Mouse (Mus musculus): ENCODE data around the gene Snrpd3. TPM values are rescaled to one million over a fixed set of nuclear protein-coding genes. Genes with fewer than 3 reads are reported as not detected.

The Snrpd3 gene
- polyA plus RNA-seq, 1 experiment from 2014 or later: 210 TPM

DNA sequence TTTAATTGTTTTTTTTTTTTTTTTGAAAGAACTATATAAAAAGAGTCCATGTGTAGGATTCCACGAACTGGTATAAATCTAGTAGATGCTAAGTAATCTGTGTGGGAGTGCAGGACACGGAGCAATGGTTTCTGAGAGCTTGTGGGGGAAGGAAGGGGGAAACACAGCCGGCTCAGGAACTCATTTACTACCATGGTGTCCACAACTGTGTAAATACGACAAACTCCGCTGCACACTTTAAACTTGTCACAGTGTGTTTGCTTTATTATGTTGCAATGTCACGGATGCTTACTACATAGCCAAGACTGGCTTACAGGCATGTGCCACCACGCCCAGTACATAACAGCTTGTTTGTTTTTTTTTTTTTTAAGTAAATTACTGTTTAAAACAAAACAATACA, 32.5 kb downstream of the Snrpd3 start:
- Histone ChIP-seq H3K4me2 (ENCODE audit: low read depth, low read length) (no peak overlapping the region), H3K36me3 (replicated peaks; ENCODE audit: control insufficient read depth, insufficient read depth, low read depth, low read length) (no peaks in the 10 kb centered on the region), H3K4me3 (ENCODE audit: low read depth, low read length) (no peak overlapping the region), H3K9me3 (replicated peaks; ENCODE audit: control insufficient read depth, low read length) (no peaks in the 10 kb centered on the region), H3K27me3 (ENCODE audit: control insufficient read depth, insufficient read depth, low read length) (no peaks in the 10 kb centered on the region), H3K4me1 (ENCODE audit: control insufficient read depth, insufficient read depth, low read length) (no peaks in the 10 kb centered on the region), H3K27ac (replicated peaks; ENCODE audit: low read depth, low read length) (no peak overlapping the region), H3K9ac (replicated peaks; ENCODE audit: low read length) (no peak overlapping the region)
- 81% methylated on average over 7 of the region's 7 CpGs for WGBS
- DNase-seq (ENCODE audit: low spot score) (no peak), ATAC-seq (replicated peaks; ENCODE audit: insufficient number of reproducible peaks, low FRiP score, low TSS enrichment, low read depth) (no peak)

- no peaks in the 10 kb centered on the region for H3K9me3 ChIP-seq (replicated peaks; ENCODE audit: control insufficient read depth, low read length)
These were observed 33.8 kb downstream of the Snrpd3 start for GRCm38 (mm10) chr10:75551175-75551574.

DNA sequence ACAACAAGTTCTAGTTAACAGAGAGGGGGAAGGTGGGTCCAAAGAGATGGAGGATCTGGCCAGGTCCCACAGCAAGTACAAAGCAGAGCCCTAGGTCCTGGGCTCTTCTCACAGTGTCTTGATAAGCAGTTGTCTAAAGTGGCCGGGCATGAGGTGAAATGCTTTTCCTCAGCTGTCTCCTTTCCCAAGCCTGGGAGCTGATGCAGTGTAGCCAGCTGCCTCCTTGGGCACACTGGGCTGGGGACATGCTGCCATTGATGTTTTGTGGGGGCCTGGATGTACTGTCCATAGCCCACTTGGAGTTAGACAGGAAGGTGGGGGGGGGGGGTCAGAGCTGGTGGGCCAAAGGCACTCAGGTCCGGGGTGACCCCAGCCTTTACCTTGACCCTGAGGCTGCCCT, 34.8 kb downstream of the Snrpd3 start:
- Histone ChIP-seq H3K4me1 (ENCODE audit: control insufficient read depth, insufficient read depth, low read length) (peaks cover 6% of the 10 kb centered on the region; the same call in 1 of the 2 replicates), H3K27ac (replicated peaks; ENCODE audit: low read depth, low read length) (no peak overlapping the region), H3K4me3 (ENCODE audit: low read depth, low read length) (no peak overlapping the region), H3K4me2 (ENCODE audit: low read depth, low read length) (no peak overlapping the region), H3K27me3 (ENCODE audit: control insufficient read depth, insufficient read depth, low read length) (no peaks in the 10 kb centered on the region), H3K9me3 (replicated peaks; ENCODE audit: control insufficient read depth, low read length) (no peaks in the 10 kb centered on the region), H3K9ac (replicated peaks; ENCODE audit: low read length) (no peak overlapping the region), H3K36me3 (replicated peaks; ENCODE audit: control insufficient read depth, insufficient read depth, low read depth, low read length) (no peaks in the 10 kb centered on the region)
- ATAC-seq (replicated peaks; ENCODE audit: insufficient number of reproducible peaks, low FRiP score, low TSS enrichment, low read depth) (no peak), DNase-seq (ENCODE audit: low spot score) (no peak)
- 70% methylated on average over 2 of the region's 2 CpGs for WGBS

More at GRCm38 (mm10) chr10:75551175-75551574, 33.8 kb downstream of the Snrpd3 start:
- no peak overlapping the region; the same call in 1 of the 2 replicates for H3K9ac ChIP-seq (replicated peaks; ENCODE audit: low read length)
- no peak overlapping the region for H3K4me2 ChIP-seq (ENCODE audit: low read depth, low read length)
- H3K27ac ChIP-seq (replicated peaks; ENCODE audit: low read depth, low read length): no peak overlapping the region
- H3K4me3 ChIP-seq (ENCODE audit: low read depth, low read length): no peak overlapping the region
- DNase-seq (ENCODE audit: low spot score) (no peak), ATAC-seq (replicated peaks; ENCODE audit: insufficient number of reproducible peaks, low FRiP score, low TSS enrichment, low read depth) (no peak)
- peaks cover 4% of the 10 kb centered on the region; the same call in 1 of the 2 replicates for H3K4me1 ChIP-seq (ENCODE audit: control insufficient read depth, insufficient read depth, low read length)
- WGBS: 54% methylated on average over 12 of the region's 12 CpGs
- H3K27me3 ChIP-seq (ENCODE audit: control insufficient read depth, insufficient read depth, low read length): no peaks in the 10 kb centered on the region
- no peaks in the 10 kb centered on the region for H3K36me3 ChIP-seq (replicated peaks; ENCODE audit: control insufficient read depth, insufficient read depth, low read depth, low read length)

GRCm38 (mm10) chr10:75552701-75553450, 35.5 kb downstream of the Snrpd3 start:
- peaks cover 6% of the 10 kb centered on the region; the same call in 1 of the 2 replicates for H3K4me1 ChIP-seq (ENCODE audit: control insufficient read depth, insufficient read depth, low read length)
- ATAC-seq (replicated peaks; ENCODE audit: insufficient number of reproducible peaks, low FRiP score, low TSS enrichment, low read depth) (no peak), DNase-seq (ENCODE audit: low spot score) (no peak)
- no peaks in the 10 kb centered on the region for H3K36me3 ChIP-seq (replicated peaks; ENCODE audit: control insufficient read depth, insufficient read depth, low read depth, low read length)
- WGBS: 65% methylated on average over 13 of the region's 13 CpGs
- no peaks in the 10 kb centered on the region for H3K9me3 ChIP-seq (replicated peaks; ENCODE audit: control insufficient read depth, low read length)
- no peak overlapping the region for H3K4me3 ChIP-seq (ENCODE audit: low read depth, low read length)
- no peak overlapping the region for H3K27ac ChIP-seq (replicated peaks; ENCODE audit: low read depth, low read length)
- H3K9ac ChIP-seq (replicated peaks; ENCODE audit: low read length): no peak overlapping the region
- H3K27me3 ChIP-seq (ENCODE audit: control insufficient read depth, insufficient read depth, low read length): no peaks in the 10 kb centered on the region
- H3K4me2 ChIP-seq (ENCODE audit: low read depth, low read length): no peak overlapping the region

DNA sequence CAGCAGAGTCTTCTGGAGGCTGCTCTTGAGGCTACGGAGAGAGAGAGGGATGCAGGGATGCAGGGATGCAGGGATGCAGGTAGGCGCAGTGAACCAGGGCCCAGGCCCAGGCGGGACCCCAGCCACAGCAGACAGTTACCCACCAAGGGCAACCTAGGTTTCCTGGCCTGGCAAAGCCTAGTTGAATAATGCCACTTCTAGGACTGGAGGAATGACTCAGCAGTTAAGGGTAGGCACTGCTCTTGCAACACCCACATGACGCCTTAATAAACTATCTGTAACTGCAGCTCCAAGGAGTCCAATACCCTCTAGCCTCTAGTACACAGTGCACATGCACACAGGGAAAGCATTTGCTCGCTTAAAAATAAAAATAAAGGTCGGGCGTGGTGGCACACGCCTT, 36.7 kb downstream of the Snrpd3 start:
- DNase-seq (ENCODE audit: low spot score) (no peak), ATAC-seq (replicated peaks; ENCODE audit: insufficient number of reproducible peaks, low FRiP score, low TSS enrichment, low read depth) (no peak)
- 94% methylated on average over 8 of the region's 8 CpGs for WGBS
- H3K9ac ChIP-seq (replicated peaks; ENCODE audit: low read length): no peak overlapping the region
- no peak overlapping the region for H3K4me3 ChIP-seq (ENCODE audit: low read depth, low read length)
- peaks cover under 1% of the 10 kb centered on the region; the same call in 1 of the 2 replicates for H3K27me3 ChIP-seq (ENCODE audit: control insufficient read depth, insufficient read depth, low read length)
- H3K27ac ChIP-seq (replicated peaks; ENCODE audit: low read depth, low read length): no peak overlapping the region
- H3K4me1 ChIP-seq (ENCODE audit: control insufficient read depth, insufficient read depth, low read length): peaks cover 6% of the 10 kb centered on the region
- H3K9me3 ChIP-seq (replicated peaks; ENCODE audit: control insufficient read depth, low read length): no peaks in the 10 kb centered on the region
- no peaks in the 10 kb centered on the region for H3K36me3 ChIP-seq (replicated peaks; ENCODE audit: control insufficient read depth, insufficient read depth, low read depth, low read length)
- H3K4me2 ChIP-seq (ENCODE audit: low read depth, low read length): no peak overlapping the region

DNA sequence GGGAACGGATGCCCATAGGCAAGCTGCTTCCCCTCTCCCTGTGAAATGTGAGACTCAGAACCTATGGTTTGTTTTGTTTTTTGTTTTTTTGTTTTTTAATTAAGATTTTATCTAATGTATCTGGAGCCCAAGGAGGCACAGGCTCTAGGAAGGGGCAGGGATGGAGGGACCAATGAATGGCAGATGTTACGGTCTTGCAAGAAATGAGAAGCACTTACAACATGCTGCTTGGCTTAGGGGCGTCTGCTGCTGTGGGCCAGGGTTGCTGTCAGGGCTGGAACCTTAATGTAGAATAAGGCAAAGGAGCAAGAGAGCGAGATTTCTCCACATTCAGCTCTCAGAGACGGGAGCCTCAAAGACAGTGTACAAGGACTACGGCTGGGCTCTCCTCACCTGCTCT, 38.2 kb downstream of the Snrpd3 start:
- no peak overlapping the region for H3K4me2 ChIP-seq (ENCODE audit: low read depth, low read length)

GRCm38 (mm10) chr10:75556026-75556425, 38.7 kb downstream of the Snrpd3 start:
- Histone ChIP-seq H3K27me3 (ENCODE audit: control insufficient read depth, insufficient read depth, low read length) (peaks cover 9% of the 10 kb centered on the region), H3K36me3 (replicated peaks; ENCODE audit: control insufficient read depth, insufficient read depth, low read depth, low read length) (no peaks in the 10 kb centered on the region), H3K9me3 (replicated peaks; ENCODE audit: control insufficient read depth, low read length) (no peaks in the 10 kb centered on the region), H3K4me2 (ENCODE audit: low read depth, low read length) (no peak overlapping the region), H3K4me3 (ENCODE audit: low read depth, low read length) (no peak overlapping the region), H3K27ac (replicated peaks; ENCODE audit: low read depth, low read length) (no peak overlapping the region), H3K9ac (replicated peaks; ENCODE audit: low read length) (no peak overlapping the region; the same call in 1 of the 2 replicates), H3K4me1 (ENCODE audit: control insufficient read depth, insufficient read depth, low read length) (peaks cover 16% of the 10 kb centered on the region)
- DNase-seq (ENCODE audit: low spot score) (no peak), ATAC-seq (replicated peaks; ENCODE audit: insufficient number of reproducible peaks, low FRiP score, low TSS enrichment, low read depth) (no peak)
- 30% methylated on average over 9 of the region's 9 CpGs for WGBS

More for the DNA sequence above, 38.2 kb downstream of the Snrpd3 start:
- H3K27me3 ChIP-seq (ENCODE audit: control insufficient read depth, insufficient read depth, low read length): peaks cover 8% of the 10 kb centered on the region
- WGBS: 57% methylated on average over 6 of the region's 6 CpGs
- no peak overlapping the region for H3K4me3 ChIP-seq (ENCODE audit: low read depth, low read length)
- no peak overlapping the region for H3K27ac ChIP-seq (replicated peaks; ENCODE audit: low read depth, low read length)
- ATAC-seq (replicated peaks; ENCODE audit: insufficient number of reproducible peaks, low FRiP score, low TSS enrichment, low read depth): no peak
- H3K4me1 ChIP-seq (ENCODE audit: control insufficient read depth, insufficient read depth, low read length): peaks cover 12% of the 10 kb centered on the region
- no peak overlapping the region; the same call in 1 of the 2 replicates for H3K9ac ChIP-seq (replicated peaks; ENCODE audit: low read length)
- H3K36me3 ChIP-seq (replicated peaks; ENCODE audit: control insufficient read depth, insufficient read depth, low read depth, low read length): no peaks in the 10 kb centered on the region
- no peaks in the 10 kb centered on the region for H3K9me3 ChIP-seq (replicated peaks; ENCODE audit: control insufficient read depth, low read length)
- no peak for DNase-seq (ENCODE audit: low spot score)

DNA sequence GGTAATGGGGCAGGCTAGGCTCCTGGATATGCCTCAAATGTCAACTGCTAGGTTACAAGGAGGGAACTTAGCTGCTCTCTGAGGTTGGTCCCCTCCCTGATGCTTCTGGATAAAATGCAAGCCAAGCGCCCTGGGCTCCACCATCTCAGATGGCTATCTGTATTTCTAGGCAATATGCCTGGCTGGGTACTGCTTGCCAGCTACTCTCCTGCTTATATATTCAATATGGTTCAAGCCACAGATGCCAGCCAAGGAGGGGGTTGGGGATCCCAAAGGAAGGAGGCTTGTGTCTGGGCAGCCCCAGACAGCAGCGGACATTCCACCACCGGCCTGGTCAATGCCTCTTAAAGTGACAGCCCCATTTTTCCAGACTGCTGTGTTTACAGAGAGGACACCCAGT, 41.2 kb downstream of the Snrpd3 start:
- no peak overlapping the region for H3K27ac ChIP-seq (replicated peaks; ENCODE audit: low read depth, low read length)
- peaks cover 16% of the 10 kb centered on the region for H3K4me1 ChIP-seq (ENCODE audit: control insufficient read depth, insufficient read depth, low read length)
- H3K27me3 ChIP-seq (ENCODE audit: control insufficient read depth, insufficient read depth, low read length): peaks cover 10% of the 10 kb centered on the region
- WGBS: 24% methylated on average over 3 of the region's 3 CpGs
- ATAC-seq (replicated peaks; ENCODE audit: insufficient number of reproducible peaks, low FRiP score, low TSS enrichment, low read depth) (no peak), DNase-seq (ENCODE audit: low spot score) (no peak)
- no peak overlapping the region for H3K4me3 ChIP-seq (ENCODE audit: low read depth, low read length)
- no peak overlapping the region for H3K9ac ChIP-seq (replicated peaks; ENCODE audit: low read length)
- H3K36me3 ChIP-seq (replicated peaks; ENCODE audit: control insufficient read depth, insufficient read depth, low read depth, low read length): no peaks in the 10 kb centered on the region
- H3K4me2 ChIP-seq (ENCODE audit: low read depth, low read length): no peak overlapping the region
- no peaks in the 10 kb centered on the region for H3K9me3 ChIP-seq (replicated peaks; ENCODE audit: control insufficient read depth, low read length)

All from embryonic facial prominence, embryonic 11.5 days (tissue).